Mouse (Mus musculus): Measurements from ENCODE around the gene Sorl1. TPM values are rescaled to one million over a fixed set of nuclear protein-coding genes. Genes with fewer than 3 reads are reported as not detected.

Sorl1 gene
- total and polyA plus RNA-seq, 3 experiments, result 2.5 to 12.3 (median 6.3) TPM

DNA sequence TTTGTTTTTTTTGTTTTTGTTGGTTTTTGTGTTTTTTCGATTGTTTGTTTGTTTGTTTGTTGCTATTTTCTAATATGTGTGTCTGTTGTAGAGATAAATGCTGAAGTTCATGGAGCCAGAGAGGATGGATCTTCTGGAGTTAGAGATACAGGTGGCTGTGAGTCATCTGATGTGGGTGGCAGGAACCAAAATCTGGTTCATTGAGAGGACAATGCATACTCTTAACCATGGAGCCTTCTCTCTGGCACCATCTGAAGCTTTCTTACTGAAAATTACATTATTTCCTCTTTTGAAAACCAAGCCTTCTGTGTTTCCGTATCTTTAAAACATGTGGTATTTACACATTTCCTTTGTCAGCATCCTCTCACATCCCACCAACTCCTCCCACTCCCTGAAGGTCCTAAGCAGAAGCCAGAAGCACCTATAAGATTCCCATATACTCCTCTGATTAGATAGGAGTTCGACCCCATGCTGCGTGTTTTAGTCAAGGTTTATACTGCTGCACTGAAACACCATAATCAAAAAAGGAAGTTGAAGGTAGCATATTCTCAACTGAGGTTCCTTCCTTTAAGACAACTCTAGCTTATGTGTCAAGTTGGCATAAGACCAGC, 14.3 kb upstream of the Sorl1 start:
- Histone ChIP-seq H3K36me3 (replicated peaks in 1 of 2; ENCODE audit: control insufficient read depth in 1 of 2, insufficient read depth in 1 of 2, low read length in 1 of 2) (no peaks in the 10 kb centered on the region), H3K4me2 (ENCODE audit: insufficient read depth, low read depth, poor library complexity, severe bottlenecking) (no peak overlapping the region), H3K4me1 (ENCODE audit: control insufficient read depth in 1 of 2, insufficient read depth in 2 of 2) (peaks cover 0 to 27% of the 10 kb centered on the region in 2 experiments; a peak in 2 of 4 replicates), H3K9me3 (replicated peaks; ENCODE audit: low read length) (no peaks in the 10 kb centered on the region), H3K27me3 (replicated peaks) (no peaks in the 10 kb centered on the region), H3K27ac (ENCODE audit: insufficient read depth, low read depth) (no peak overlapping the region), H3K9ac (ENCODE audit: insufficient read depth, low read depth) (no peak overlapping the region), H3K4me3 (replicated peaks in 1 of 3; ENCODE audit: low read depth in 2 of 3, low read length in 2 of 3, poor library complexity in 1 of 3) (no peak overlapping the region), H3K79me2 (replicated peaks; ENCODE audit: control insufficient read depth, extremely low read depth, insufficient read depth, poor library complexity, severe bottlenecking) (no peaks in the 10 kb centered on the region)
- dilution Hi-C loops (cut with MboI; ENCODE audit: extremely low pct_ligation_motif_present, extremely low pct_unique_long_range_greater_than_20kb, low sequenced_read_pairs) (no loop called here), in situ Hi-C loops (cut with MboI; ENCODE audit: low pct_ligation_motif_present, low pct_unique_long_range_greater_than_20kb, low sequenced_read_pairs) (no loop called here)
- TF ChIP-seq PAX5 (IDR thresholded peaks at IDR 0.05; ENCODE audit: low read length), result no peak
- TF ChIP-seq POLR2AphosphoS2 (IDR thresholded peaks at IDR 0.05; ENCODE audit: low read depth, low read length), result no peak
- TF ChIP-seq KAT2A (IDR thresholded peaks at IDR 0.05; ENCODE audit: insufficient replicate concordance, low read length), result no peak
- TF ChIP-seq ELF1 (IDR thresholded peaks at IDR 0.05; ENCODE audit: low read depth, low read length), result no peak
- no peak for TF ChIP-seq CHD1 (IDR thresholded peaks at IDR 0.05; ENCODE audit: low read depth, low read length)
- no peak for TF ChIP-seq SIN3A (IDR thresholded peaks at IDR 0.05; ENCODE audit: low read length)
- no peak for TF ChIP-seq NRF1 (IDR thresholded peaks at IDR 0.05; ENCODE audit: low read depth, low read length)
- no peak for TF ChIP-seq RAD21 (IDR thresholded peaks at IDR 0.05; ENCODE audit: low read depth, low read length)
- TF ChIP-seq IRF4 (IDR thresholded peaks at IDR 0.05; ENCODE audit: low read depth, low read length), result no peak
- TF ChIP-seq MEF2A (IDR thresholded peaks at IDR 0.05; ENCODE audit: borderline replicate concordance, low read depth, low read length), result no peak
- no peak for TF ChIP-seq POLR2A (IDR thresholded peaks at IDR 0.05; ENCODE audit: low read depth, low read length)
- DNase-seq (ENCODE audit: extremely low read depth), result no peak

DNA sequence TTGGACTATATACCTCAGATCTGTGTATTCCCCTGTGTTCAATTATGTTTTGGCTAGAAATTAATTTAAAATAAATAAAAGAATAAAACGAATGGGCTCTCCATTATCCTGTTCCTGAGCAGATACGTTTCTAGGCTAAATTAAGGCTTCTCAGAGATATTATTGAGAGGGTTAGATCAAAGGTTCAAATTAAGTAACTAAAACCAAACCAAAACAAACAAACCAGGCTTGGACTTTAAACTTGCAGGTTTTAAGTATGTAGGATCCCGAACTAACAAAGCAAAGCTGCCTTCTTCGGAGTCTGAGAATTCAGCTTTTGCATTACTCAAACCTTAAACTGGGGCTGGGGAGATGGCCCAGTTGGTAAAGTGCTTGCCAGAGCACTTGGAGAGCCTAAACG, 13.5 kb upstream of the Sorl1 start:
- in situ Hi-C loops (cut with MboI; ENCODE audit: low pct_ligation_motif_present, low pct_unique_long_range_greater_than_20kb, low sequenced_read_pairs) (no loop called here), dilution Hi-C loops (cut with MboI; ENCODE audit: extremely low pct_ligation_motif_present, extremely low pct_unique_long_range_greater_than_20kb, low sequenced_read_pairs) (no loop called here)
- DNase-seq (ENCODE audit: extremely low read depth), result no peak
- H3K79me2 ChIP-seq (replicated peaks; ENCODE audit: control insufficient read depth, extremely low read depth, insufficient read depth, poor library complexity, severe bottlenecking), result no peaks in the 10 kb centered on the region
- TF ChIP-seq USF2 (conservative IDR thresholded peaks at IDR 0.05; ENCODE audit: low read depth, low read length), result no peak
- TF ChIP-seq HCFC1 (IDR thresholded peaks at IDR 0.05; ENCODE audit: low read depth, low read length), result no peak
- no peak for TF ChIP-seq SMC3 (IDR thresholded peaks at IDR 0.05; ENCODE audit: low read depth, low read length)
- TF ChIP-seq CHD1 (IDR thresholded peaks at IDR 0.05; ENCODE audit: low read depth, low read length), result no peak
- TF ChIP-seq PAX5 (IDR thresholded peaks at IDR 0.05; ENCODE audit: low read length), result no peak
- TF ChIP-seq ELF1 (IDR thresholded peaks at IDR 0.05; ENCODE audit: low read depth, low read length), result no peak
- TF ChIP-seq CHD2 (IDR thresholded peaks at IDR 0.05; ENCODE audit: low read length), result no peak
- TF ChIP-seq JUND (conservative IDR thresholded peaks at IDR 0.05; ENCODE audit: low read depth, low read length), result no peak
- TF ChIP-seq ZKSCAN1 (IDR thresholded peaks at IDR 0.05; ENCODE audit: borderline replicate concordance, low read depth, low read length), result no peak
- TF ChIP-seq MAFK (IDR thresholded peaks at IDR 0.05; ENCODE audit: insufficient replicate concordance, low read length), result no peak
- TF ChIP-seq ZC3H11A (IDR thresholded peaks at IDR 0.05; ENCODE audit: low read depth, low read length), result no peak
- TF ChIP-seq POLR2A (IDR thresholded peaks at IDR 0.05; ENCODE audit: low read depth, low read length), result no peak
- no peak for TF ChIP-seq SIN3A (IDR thresholded peaks at IDR 0.05; ENCODE audit: low read length)
- peaks cover 0 to 27% of the 10 kb centered on the region in 2 experiments; a peak in 2 of 4 replicates for H3K4me1 ChIP-seq (ENCODE audit: control insufficient read depth in 1 of 2, insufficient read depth in 2 of 2)
- no peak overlapping the region for H3K4me3 ChIP-seq (replicated peaks in 1 of 3; ENCODE audit: low read depth in 2 of 3, low read length in 2 of 3, poor library complexity in 1 of 3)
- no peaks in the 10 kb centered on the region for H3K9me3 ChIP-seq (replicated peaks; ENCODE audit: low read length)
- no peaks in the 10 kb centered on the region for H3K36me3 ChIP-seq (replicated peaks in 1 of 2; ENCODE audit: control insufficient read depth in 1 of 2, insufficient read depth in 1 of 2, low read length in 1 of 2)
- H3K27me3 ChIP-seq (replicated peaks), result no peaks in the 10 kb centered on the region
- H3K9ac ChIP-seq (ENCODE audit: insufficient read depth, low read depth), result no peak overlapping the region
- H3K4me2 ChIP-seq (ENCODE audit: insufficient read depth, low read depth, poor library complexity, severe bottlenecking), result no peak overlapping the region
- no peak overlapping the region for H3K27ac ChIP-seq (ENCODE audit: insufficient read depth, low read depth)

All from CH12.LX (cell line).